25 mouse cellular contexts compared by ENCODE assay signal in genomic region chr3:53236471-53236870, GRCm38 (mm10).
DNase-seq lines count a peak whose midpoint lies in the region; ATAC-seq and TF ChIP-seq lines count a peak whose summit lies in the region.
"Had no signal": no experiment of that assay in that cellular context is flagged by ENCODE, and none has a peak within 500 bp of the region (broad histone marks: within the 10 kb centered on the region; RNA-seq: fewer than 3 reads in every experiment).

No protein-coding gene starts in this region.

- no peaks in the 10 kb centered on the region for H3K4me1 ChIP-seq in hindbrain, embryonic 10.5 days (replicated peaks)
- H3K4me1 ChIP-seq in hindbrain, embryonic 12.5 days, result no peaks in the 10 kb centered on the region
- no peaks in the 10 kb centered on the region for H3K4me1 ChIP-seq in stomach, embryonic 14.5 days (ENCODE audit: control insufficient read depth, insufficient read depth, low read length)
- no peaks in the 10 kb centered on the region for H3K4me1 ChIP-seq in stomach, postnatal 0 days (replicated peaks; ENCODE audit: control insufficient read depth, insufficient read depth)
- H3K4me1 ChIP-seq: forebrain, embryonic 10.5 days; forebrain, embryonic 12.5 days had no signal

- no peak for ATAC-seq in hindbrain, embryonic 12.5 days (ENCODE audit: low FRiP score)
- ATAC-seq in stomach, embryonic 14.5 days (ENCODE audit: insufficient number of reproducible peaks, insufficient read depth, low FRiP score, low read depth), result 0 out of 2 replicates have a peak, but pooled peaks have one; percentile 28
- no peak for ATAC-seq in stomach, postnatal 0 days (ENCODE audit: low FRiP score, low TSS enrichment)
- ATAC-seq: activated CD4-positive, CD25-positive, alpha-beta regulatory T cell, adult 4 months; forebrain, embryonic 14.5 days; forebrain, embryonic 16.5 days; Patski had no signal

- DNase-seq in hindbrain, embryonic 10.5 days (ENCODE audit: low spot score), result no peak
- DNase-seq in stomach, postnatal 0 days (ENCODE audit: low spot score), result no peak
- DNase-seq in splenic B cell, adult 2 months (ENCODE audit: low read depth, low spot score), result peak; percentile 48
- DNase-seq in right cerebral cortex, postnatal 4 days, result no peak
- DNase-seq: adrenal gland, adult 8-10 months; adrenal gland, postnatal 14 days; adrenal gland, postnatal 36 days; cerebellum, adult 11-12 months; cerebellum, adult 2 months; cerebellum, adult 9-11 months; cerebellum, postnatal 14 days; cerebellum, postnatal 36 days; embryo, embryonic 11 days had no signal

- 94% methylated on average over 4 of the region's 4 CpGs for WGBS in hindbrain, embryonic 10.5 days
- WGBS in hindbrain, embryonic 12.5 days, result 77% methylated on average over 4 of the region's 4 CpGs
- WGBS in stomach, embryonic 14.5 days, result 86% methylated on average over 4 of the region's 4 CpGs
- 91% methylated on average over 4 of the region's 4 CpGs for WGBS in stomach, postnatal 0 days

- H3K27me3 ChIP-seq in hindbrain, embryonic 10.5 days (ENCODE audit: insufficient read depth, poor library complexity, severe bottlenecking), result no peaks in the 10 kb centered on the region
- H3K27me3 ChIP-seq in hindbrain, embryonic 12.5 days, result no peaks in the 10 kb centered on the region
- no peaks in the 10 kb centered on the region for H3K27me3 ChIP-seq in stomach, embryonic 14.5 days (ENCODE audit: control insufficient read depth, insufficient read depth, low read length)
- no peaks in the 10 kb centered on the region for H3K27me3 ChIP-seq in stomach, postnatal 0 days (ENCODE audit: control insufficient read depth, insufficient read depth, low read length)
- no peaks in the 10 kb centered on the region for H3K27me3 ChIP-seq in splenic B cell, adult 2 months (ENCODE audit: control insufficient read depth, insufficient read depth, low read length, poor library complexity, severe bottlenecking)
- H3K27me3 ChIP-seq: forebrain, embryonic 12.5 days; Patski had no signal

- TF ChIP-seq CTCF in stomach, postnatal 0 days (IDR thresholded peaks at IDR 0.05; ENCODE audit: low read depth), result no peak

- H3K9me3 ChIP-seq in hindbrain, embryonic 10.5 days, result peaks cover 3% of the 10 kb centered on the region; the same call in 1 of the 2 replicates
- no peaks in the 10 kb centered on the region for H3K9me3 ChIP-seq in hindbrain, embryonic 12.5 days (replicated peaks)
- H3K9me3 ChIP-seq in stomach, embryonic 14.5 days (ENCODE audit: control insufficient read depth, low read depth, low read length), result no peaks in the 10 kb centered on the region
- no peaks in the 10 kb centered on the region for H3K9me3 ChIP-seq in stomach, postnatal 0 days (ENCODE audit: control insufficient read depth, low read length)
- H3K9me3 ChIP-seq: embryonic facial prominence, embryonic 15.5 days; forebrain, embryonic 12.5 days had no signal

- no peak overlapping the region for H3K4me2 ChIP-seq in hindbrain, embryonic 12.5 days (replicated peaks)
- H3K4me2 ChIP-seq in stomach, embryonic 14.5 days (replicated peaks; ENCODE audit: low read depth, low read length), result no peak overlapping the region
- H3K4me2 ChIP-seq in stomach, postnatal 0 days (replicated peaks; ENCODE audit: low read depth), result no peak overlapping the region
- H3K4me2 ChIP-seq: embryonic facial prominence, embryonic 13.5 days; embryonic facial prominence, embryonic 15.5 days; forebrain, embryonic 12.5 days had no signal

- H3K27ac ChIP-seq in hindbrain, embryonic 10.5 days, result 0 out of 2 replicates have a peak overlapping the region, but pooled peaks have one; percentile 25
- H3K27ac ChIP-seq in hindbrain, embryonic 12.5 days, result no peak overlapping the region
- no peak overlapping the region for H3K27ac ChIP-seq in stomach, embryonic 14.5 days (ENCODE audit: low read length)
- H3K27ac ChIP-seq in stomach, postnatal 0 days (replicated peaks), result no peak overlapping the region
- H3K27ac ChIP-seq: embryonic facial prominence, embryonic 13.5 days; embryonic facial prominence, embryonic 15.5 days; forebrain, embryonic 10.5 days; forebrain, embryonic 12.5 days had no signal

- H3K36me3 ChIP-seq in hindbrain, embryonic 10.5 days, result peaks cover 8% of the 10 kb centered on the region; the same call in 1 of the 2 replicates
- no peaks in the 10 kb centered on the region for H3K36me3 ChIP-seq in hindbrain, embryonic 12.5 days
- H3K36me3 ChIP-seq in stomach, embryonic 14.5 days (ENCODE audit: control insufficient read depth, insufficient read depth, low read length), result no peaks in the 10 kb centered on the region
- no peaks in the 10 kb centered on the region for H3K36me3 ChIP-seq in stomach, postnatal 0 days (ENCODE audit: control insufficient read depth, insufficient read depth, low read length)
- H3K36me3 ChIP-seq in splenic B cell, adult 2 months (ENCODE audit: control insufficient read depth, insufficient read depth, low read length, poor library complexity, severe bottlenecking), result no peaks in the 10 kb centered on the region
- H3K36me3 ChIP-seq: embryonic facial prominence, embryonic 13.5 days; embryonic facial prominence, embryonic 15.5 days; forebrain, embryonic 10.5 days; forebrain, embryonic 12.5 days; G1E had no signal

- no peak overlapping the region for H3K4me3 ChIP-seq in hindbrain, embryonic 10.5 days
- no peak overlapping the region for H3K4me3 ChIP-seq in hindbrain, embryonic 12.5 days
- no peak overlapping the region for H3K4me3 ChIP-seq in stomach, embryonic 14.5 days (ENCODE audit: low read depth, low read length)
- no peak overlapping the region for H3K4me3 ChIP-seq in stomach, postnatal 0 days (ENCODE audit: low read depth, low read length)
- H3K4me3 ChIP-seq: embryonic facial prominence, embryonic 13.5 days; embryonic facial prominence, embryonic 15.5 days; erythroblast, embryonic 14.5 days; forebrain, embryonic 10.5 days; forebrain, embryonic 12.5 days had no signal

- no peak for TF ChIP-seq EP300 in stomach, postnatal 0 days (optimal IDR thresholded peaks at IDR 0.05)

- H3K9ac ChIP-seq in hindbrain, embryonic 12.5 days, result no peak overlapping the region
- H3K9ac ChIP-seq in stomach, embryonic 14.5 days (replicated peaks; ENCODE audit: low read depth, low read length), result no peak overlapping the region
- H3K9ac ChIP-seq in stomach, postnatal 0 days (ENCODE audit: low read length), result no peak overlapping the region
- H3K9ac ChIP-seq: embryonic facial prominence, embryonic 13.5 days; embryonic facial prominence, embryonic 15.5 days; forebrain, embryonic 12.5 days had no signal
